Mouse (Mus musculus) forebrain, embryonic 12.5 days (tissue): ENCODE data around the gene D930048N14Rik. TPM values are rescaled to one million over a fixed set of nuclear protein-coding genes. Genes with fewer than 3 reads are reported as not detected.
"Not testable (repeated sequence)": the region's sequence is repeated elsewhere in the genome, so short reads cannot be mapped to it uniquely, and the experiment has no call there.

ENCODE experiments used
- ATAC-seq: fragments of 200-750 bp; cut with Nextera tagmentation; 2 replicates; pipeline ENCODE4 v1.8.0; 2017; ENCODE audit warnings: moderate TSS enrichment; ENCODE audit not compliant: low FRiP score
- H3K27ac ChIP-seq: fragments of 300-500 bp; sonication (generic); 2 replicates; pipeline ENCODE4 v1.5.1; 2016; ENCODE audit warnings: mild to moderate bottlenecking
- H3K27me3 ChIP-seq: fragments of 300-500 bp; sonication (generic); 2 replicates; pipeline ENCODE4 v1.6.1; 2016; ENCODE audit warnings: mild to moderate bottlenecking
- H3K36me3 ChIP-seq: fragments of 300-500 bp; sonication (generic); replicated peaks from 2 replicates; pipeline ENCODE4 v1.6.1; 2016; ENCODE audit warnings: mild to moderate bottlenecking
- H3K4me1 ChIP-seq: fragments of 300-500 bp; sonication (generic); 2 replicates; pipeline ENCODE4 v1.6.1; 2016
- H3K4me2 ChIP-seq: fragments of 300-500 bp; sonication (generic); 2 replicates; pipeline ENCODE4 v1.6.1; 2016; ENCODE audit warnings: mild to moderate bottlenecking, moderate library complexity
- H3K4me3 ChIP-seq: fragments of 300-500 bp; sonication (generic); replicated peaks from 2 replicates; pipeline ENCODE4 v1.5.1; 2016; ENCODE audit warnings: mild to moderate bottlenecking
- H3K9ac ChIP-seq: fragments of 300-500 bp; sonication (generic); 2 replicates; pipeline ENCODE4 v1.6.1; 2016; ENCODE audit warnings: mild to moderate bottlenecking
- H3K9me3 ChIP-seq: fragments of 300-500 bp; sonication (generic); 2 replicates; pipeline ENCODE4 v1.6.1; 2016
- WGBS: fragments of 180-500 bp; shearing (Covaris S2); methylation state at CpG from one replicate; pipeline ENCODE4 v1.1.7; 2016; 5-methylcytosine and 5-hydroxymethylcytosine counted together
- polyA plus RNA-seq: library from polyadenylated mRNA; unstranded; fragments of >200 nt; fragmentation: Nextera tagmentation; extraction: Ambion mirVana; gene quantifications from 2 replicates; pipeline ENCODE4 v1.2.1, GENCODE M21; 2016

Gene D930048N14Rik
- polyA plus RNA-seq, 1 experiment from 2014 or later: 0.66 TPM

DNA sequence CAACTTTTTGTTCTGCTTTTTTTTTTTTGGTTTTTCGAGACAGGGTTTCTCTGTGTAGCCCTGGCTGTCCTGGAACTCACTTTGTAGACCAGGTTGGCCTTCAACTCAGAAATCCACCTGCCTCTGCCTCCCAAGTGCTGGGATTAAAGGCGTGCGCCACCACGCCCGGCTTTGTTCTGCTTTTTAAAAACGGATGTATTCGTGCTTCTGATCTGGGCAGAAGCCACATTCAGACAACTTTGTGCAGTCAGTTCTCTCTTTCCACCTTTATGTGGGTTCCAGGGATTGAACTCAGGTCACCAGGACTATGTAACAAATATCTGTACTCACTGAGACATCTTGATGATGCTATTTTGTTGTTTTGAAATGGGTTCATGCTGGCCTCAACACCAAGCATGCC, 17.6 kb upstream of the D930048N14Rik start:
- not testable (repeated sequence) for H3K27ac ChIP-seq, H3K9me3 ChIP-seq, H3K9ac ChIP-seq, H3K27me3 ChIP-seq, ATAC-seq, H3K4me2 ChIP-seq, H3K4me3 ChIP-seq, H3K36me3 ChIP-seq
- H3K4me1 ChIP-seq: peaks cover 26% of the 10 kb centered on the region
- 95% methylated on average over 7 of the region's 7 CpGs for WGBS

DNA sequence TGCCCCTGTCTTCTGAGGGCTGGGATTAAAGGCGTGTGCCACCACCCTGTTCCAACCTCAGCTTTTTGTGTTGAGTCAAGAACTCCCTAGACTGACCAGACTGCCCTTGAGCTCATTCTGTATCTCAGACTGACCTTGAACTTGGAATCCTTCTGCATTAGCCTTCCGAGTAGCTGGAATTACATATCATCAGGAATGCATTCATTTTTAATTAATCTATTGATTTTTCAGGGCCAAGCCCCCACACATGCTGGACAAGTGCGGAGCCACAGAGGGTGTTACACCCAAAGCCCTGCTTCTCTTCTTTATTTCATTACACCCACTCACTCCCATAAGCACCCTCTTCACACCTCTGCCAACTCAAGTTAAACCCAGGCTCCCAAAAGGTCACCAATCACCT, 17.0 kb upstream of the D930048N14Rik start:
- H3K4me1 ChIP-seq: peaks cover 27% of the 10 kb centered on the region
- 95% methylated on average over 3 of the region's 3 CpGs for WGBS

DNA sequence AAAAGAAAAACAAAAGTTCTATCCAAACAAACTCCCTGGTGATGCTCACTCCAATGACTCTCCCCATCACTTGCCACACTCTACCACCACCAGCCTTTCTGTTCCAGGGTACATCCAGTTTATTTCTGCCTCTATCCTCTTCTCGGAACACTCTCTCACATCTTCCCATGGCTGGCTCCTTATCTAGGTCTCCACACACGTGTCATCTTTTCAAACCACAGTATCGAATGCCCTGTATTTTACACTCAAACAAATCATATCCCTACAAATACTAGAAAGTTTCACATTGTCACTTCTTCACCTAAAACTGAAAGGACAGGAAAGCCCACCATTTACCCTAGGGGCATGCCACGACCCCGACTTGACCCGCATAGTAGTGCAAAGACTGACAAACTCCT, 15.6 kb upstream of the D930048N14Rik start:
- Histone ChIP-seq H3K27ac (peak overlapping the region; percentile 77; the same call in 1 of the 2 replicates), H3K4me2 (peak overlapping the region; percentile 75), H3K9me3 (no peaks in the 10 kb centered on the region), H3K4me3 (peak overlapping the region; percentile 67), H3K9ac (peak overlapping the region; percentile 74), H3K27me3 (peaks cover 5% of the 10 kb centered on the region; the same call in 1 of the 2 replicates), H3K36me3 (no peaks in the 10 kb centered on the region), H3K4me1 (peaks cover 27% of the 10 kb centered on the region)
- WGBS: 23% methylated on average over 6 of the region's 6 CpGs
- 0 out of 2 replicates have a peak, but pooled peaks have one; percentile 4 for ATAC-seq

More for the DNA sequence above, 17.0 kb upstream of the D930048N14Rik start:
- no peak overlapping the region for H3K4me2 ChIP-seq
- H3K4me3 ChIP-seq: no peak overlapping the region
- H3K36me3 ChIP-seq: peaks cover 7% of the 10 kb centered on the region; the same call in 1 of the 2 replicates
- no peak overlapping the region for H3K9ac ChIP-seq
- H3K9me3 ChIP-seq: no peaks in the 10 kb centered on the region
- ATAC-seq: no peak
- no peak overlapping the region for H3K27ac ChIP-seq
- peaks cover 5% of the 10 kb centered on the region; the same call in 1 of the 2 replicates for H3K27me3 ChIP-seq

DNA sequence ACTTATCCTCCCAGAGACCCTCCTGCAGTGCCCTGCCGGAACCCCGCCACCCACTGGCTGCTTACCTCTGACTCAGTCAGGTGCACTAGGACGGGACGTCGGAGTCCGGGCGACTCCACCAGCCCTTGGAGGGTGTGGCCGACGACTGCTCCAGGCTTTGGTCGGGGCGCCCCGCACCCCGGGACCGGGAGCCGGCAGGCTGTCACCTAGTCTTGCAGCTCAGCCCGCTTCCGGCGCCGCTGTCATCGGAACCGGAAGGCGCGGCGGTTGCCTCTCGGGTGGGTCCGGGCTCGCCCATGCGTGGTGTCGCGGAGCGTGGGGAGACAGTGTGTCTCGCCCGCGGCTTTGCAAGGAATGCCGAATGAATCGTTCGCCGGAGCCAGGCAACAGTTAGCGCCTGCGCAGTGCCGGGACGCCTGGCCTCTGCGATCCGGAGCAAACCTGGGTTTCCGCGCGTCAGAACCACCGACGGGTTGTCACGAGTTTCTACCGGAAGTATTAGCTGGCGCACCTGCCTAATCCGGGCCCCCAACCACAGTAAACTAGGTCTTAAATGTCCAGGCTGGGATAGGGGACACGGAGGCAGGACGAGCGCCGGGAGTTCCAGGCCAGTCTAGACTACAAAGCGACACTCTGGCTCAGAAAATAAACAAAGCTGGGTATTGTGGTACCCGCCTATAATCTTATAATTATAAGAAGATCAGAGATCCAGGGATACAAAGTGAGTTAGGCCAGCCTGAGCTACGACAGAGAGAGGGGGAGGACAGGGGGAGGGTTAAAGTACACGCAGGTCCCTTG, 15.0 kb upstream of the D930048N14Rik start, which contains the start of gene Rmnd5b:
Gene Rmnd5b (minus strand): TSS at position 372 of the 798 bp plus-strand sequence.
- ATAC-seq: peak; percentile 87
- Histone ChIP-seq H3K27ac (peak within 1 kb of the TSS; percentile 77), H3K27me3 (peaks cover 5% of the 10 kb centered on the region; the same call in 1 of the 2 replicates), H3K9ac (peak within 1 kb of the TSS; percentile 74), H3K4me2 (peak within 1 kb of the TSS; percentile 75), H3K36me3 (no peaks in the 10 kb centered on the region), H3K4me1 (peaks cover 27% of the 10 kb centered on the region), H3K9me3 (no peaks in the 10 kb centered on the region), H3K4me3 (peak within 1 kb of the TSS; percentile 67)
- WGBS: under 1% methylated on average over 60 of the region's 61 CpGs

DNA sequence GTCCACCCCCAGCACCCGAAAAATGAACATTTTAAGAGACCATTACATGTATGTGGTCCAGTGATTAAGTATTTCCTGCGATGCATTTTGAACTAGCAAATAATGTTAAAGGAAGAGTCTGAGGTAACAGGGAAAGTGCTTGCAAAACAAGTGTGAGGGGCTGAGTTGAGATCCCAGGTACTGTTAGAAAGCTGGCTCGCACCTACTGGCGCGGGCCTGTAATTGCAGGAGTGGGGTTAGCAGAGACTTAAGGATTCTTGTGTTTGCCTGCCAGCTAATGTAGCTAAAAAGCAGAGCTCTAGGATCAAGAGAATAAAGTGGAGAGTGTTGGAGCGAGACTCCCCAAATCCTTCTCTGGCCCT, 14.4 kb upstream of the D930048N14Rik start:
- Histone ChIP-seq H3K36me3 (no peaks in the 10 kb centered on the region), H3K4me2 (peak overlapping the region; percentile 75), H3K4me1 (peaks cover 27% of the 10 kb centered on the region), H3K9ac (peak overlapping the region; percentile 74), H3K27ac (peak overlapping the region; percentile 77), H3K4me3 (peak overlapping the region; percentile 67), H3K27me3 (peaks cover 5% of the 10 kb centered on the region; the same call in 1 of the 2 replicates), H3K9me3 (no peaks in the 10 kb centered on the region)
- WGBS: 6% methylated on average over 6 of the region's 6 CpGs
- peak; percentile 59; the same call in 1 of the 2 replicates for ATAC-seq

DNA sequence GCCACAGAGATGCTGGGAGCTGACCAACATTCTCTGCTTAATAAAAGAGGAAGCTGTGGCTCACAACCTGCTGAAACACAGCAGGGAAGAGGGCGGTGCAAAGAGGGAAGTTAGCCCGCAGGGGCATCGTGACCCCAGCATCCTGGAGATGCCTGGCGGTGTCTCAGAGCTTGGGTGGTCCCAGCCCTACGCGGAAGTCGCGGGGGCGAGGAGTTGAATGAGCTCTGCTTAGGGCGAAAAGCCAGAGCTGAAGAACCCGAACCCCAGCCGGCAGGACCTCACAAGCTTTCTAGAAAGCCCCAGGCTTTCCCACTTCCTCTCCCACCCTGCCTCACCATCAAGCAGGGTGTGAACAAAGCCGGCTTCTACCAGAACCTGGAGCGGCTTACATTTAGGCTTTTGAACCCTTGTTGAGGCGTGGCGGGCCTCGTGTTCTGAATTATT, 12.8 kb upstream of the D930048N14Rik start:
- ATAC-seq: no peak
- H3K4me3 ChIP-seq: no peak overlapping the region

DNA sequence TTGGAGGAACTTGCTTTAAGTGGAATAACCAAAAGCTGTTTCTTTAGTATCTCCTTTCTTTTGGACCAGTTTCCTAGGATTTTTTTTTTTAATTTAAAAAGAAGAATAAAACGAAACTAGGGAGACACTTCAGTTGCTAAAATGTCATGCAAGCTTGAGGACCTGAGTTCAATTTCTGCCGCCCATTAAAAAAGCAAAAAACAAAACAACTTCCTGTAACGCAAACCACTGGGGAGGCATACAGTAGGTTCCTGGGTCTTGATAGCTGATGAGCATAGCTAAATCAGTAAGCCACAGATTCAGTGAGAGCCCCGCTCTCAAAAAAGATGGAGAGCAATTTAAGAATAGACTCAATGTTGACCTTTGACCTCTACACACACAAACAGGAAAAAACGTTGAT, 12.3 kb upstream of the D930048N14Rik start:
- WGBS: 77% methylated on average over 5 of the region's 5 CpGs

More for the DNA sequence above, 12.8 kb upstream of the D930048N14Rik start:
- H3K9me3 ChIP-seq: no peaks in the 10 kb centered on the region
- peak overlapping the region; percentile 42 for H3K4me2 ChIP-seq
- H3K27me3 ChIP-seq: peaks cover 5% of the 10 kb centered on the region; the same call in 1 of the 2 replicates
- no peaks in the 10 kb centered on the region for H3K36me3 ChIP-seq
- H3K4me1 ChIP-seq: peaks cover 27% of the 10 kb centered on the region
- H3K27ac ChIP-seq: no peak overlapping the region
- no peak overlapping the region for H3K9ac ChIP-seq
- WGBS: 4% methylated on average over 17 of the region's 17 CpGs

DNA sequence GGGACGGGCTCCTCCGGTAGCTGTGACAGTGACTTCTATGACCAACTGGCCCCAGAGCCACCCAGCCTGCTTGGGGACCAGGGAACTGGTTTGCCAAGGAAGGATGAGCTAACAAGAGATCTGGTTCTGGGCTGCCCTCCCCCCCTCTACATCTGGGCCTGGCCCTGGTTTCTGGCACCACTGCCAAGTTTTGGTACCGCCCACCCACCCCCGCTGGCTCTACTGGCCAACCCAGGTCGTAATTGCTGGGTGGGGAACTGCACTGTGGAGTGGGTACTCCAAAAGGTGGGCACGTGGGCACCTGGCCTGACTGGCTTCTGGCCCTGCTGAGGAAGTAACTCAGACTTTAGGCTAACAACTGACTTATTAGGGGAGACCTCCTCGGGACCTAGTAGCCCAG, 10.0 kb upstream of the D930048N14Rik start:
- H3K27ac ChIP-seq: no peak overlapping the region
- no peaks in the 10 kb centered on the region for H3K9me3 ChIP-seq
- H3K4me3 ChIP-seq: no peak overlapping the region
- 87% methylated on average over 7 of the region's 7 CpGs for WGBS
- H3K4me2 ChIP-seq: no peak overlapping the region
- peaks cover 5% of the 10 kb centered on the region; the same call in 1 of the 2 replicates for H3K27me3 ChIP-seq
- H3K36me3 ChIP-seq: no peaks in the 10 kb centered on the region
- H3K4me1 ChIP-seq: peaks cover 14% of the 10 kb centered on the region
- ATAC-seq: no peak
- no peak overlapping the region for H3K9ac ChIP-seq

More for the DNA sequence above, 12.3 kb upstream of the D930048N14Rik start:
- Histone ChIP-seq H3K27ac (no peak overlapping the region), H3K4me3 (no peak overlapping the region), H3K9ac (no peak overlapping the region), H3K36me3 (no peaks in the 10 kb centered on the region), H3K9me3 (no peaks in the 10 kb centered on the region), H3K4me1 (peaks cover 27% of the 10 kb centered on the region), H3K27me3 (peaks cover 5% of the 10 kb centered on the region; the same call in 1 of the 2 replicates), H3K4me2 (no peak overlapping the region)
- ATAC-seq: no peak

DNA sequence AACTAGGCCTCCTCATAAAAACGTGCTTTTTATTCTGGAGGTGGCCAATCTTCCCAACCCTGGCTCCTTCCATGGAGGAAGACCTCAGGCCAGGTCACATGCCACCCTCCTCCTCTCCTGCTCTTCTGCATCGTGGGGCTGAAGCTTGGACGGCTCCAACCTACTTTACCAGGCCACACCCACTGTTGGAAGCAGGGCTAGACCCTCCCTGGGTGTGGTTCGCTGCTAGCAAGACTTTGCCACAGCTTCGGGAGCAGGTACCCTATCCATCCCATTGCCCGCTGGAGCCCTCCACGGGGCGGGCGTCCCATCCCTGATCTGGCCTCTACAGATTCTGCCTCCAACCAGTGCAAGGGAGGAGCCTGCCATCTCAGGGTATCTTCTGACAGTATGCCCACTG, 7.6 kb upstream of the D930048N14Rik start:
- no peaks in the 10 kb centered on the region for H3K9me3 ChIP-seq
- H3K36me3 ChIP-seq: no peaks in the 10 kb centered on the region
- no peak overlapping the region for H3K4me3 ChIP-seq
- no peak for ATAC-seq
- peaks cover 3% of the 10 kb centered on the region for H3K4me1 ChIP-seq
- H3K9ac ChIP-seq: no peak overlapping the region
- H3K27me3 ChIP-seq: peaks cover 4% of the 10 kb centered on the region; the same call in 1 of the 2 replicates
- H3K27ac ChIP-seq: no peak overlapping the region
- no peak overlapping the region for H3K4me2 ChIP-seq
- 88% methylated on average over 9 of the region's 9 CpGs for WGBS

DNA sequence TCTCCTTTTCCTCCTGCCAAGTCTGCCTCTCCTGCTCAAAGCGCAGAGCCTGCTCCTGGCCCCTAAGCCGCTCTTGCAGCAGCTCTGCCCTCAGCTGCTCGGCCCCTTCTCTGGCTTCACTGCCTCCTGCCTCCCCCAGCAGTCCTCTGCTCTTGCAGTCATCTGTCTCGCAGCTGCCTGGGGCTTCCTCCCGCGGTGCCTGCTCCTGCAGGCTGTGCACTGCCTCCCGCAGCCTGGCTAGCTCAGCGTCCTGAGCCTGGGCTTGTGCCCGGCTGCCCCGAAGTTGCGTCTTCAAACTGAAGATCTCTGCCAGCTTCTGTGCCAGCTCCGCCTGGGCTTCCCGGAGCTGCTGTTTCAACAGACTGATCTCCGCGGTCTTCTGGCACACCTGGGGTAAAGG, 7.0 kb upstream of the D930048N14Rik start:
- H3K36me3 ChIP-seq: no peaks in the 10 kb centered on the region
- 57% methylated on average over 15 of the region's 15 CpGs for WGBS
- H3K4me2 ChIP-seq: no peak overlapping the region
- H3K9me3 ChIP-seq: no peaks in the 10 kb centered on the region
- peaks cover 7% of the 10 kb centered on the region for H3K4me1 ChIP-seq
- H3K27ac ChIP-seq: no peak overlapping the region
- peaks cover 3% of the 10 kb centered on the region; the same call in 1 of the 2 replicates for H3K27me3 ChIP-seq
- H3K9ac ChIP-seq: no peak overlapping the region
- no peak for ATAC-seq
- no peak overlapping the region for H3K4me3 ChIP-seq

DNA sequence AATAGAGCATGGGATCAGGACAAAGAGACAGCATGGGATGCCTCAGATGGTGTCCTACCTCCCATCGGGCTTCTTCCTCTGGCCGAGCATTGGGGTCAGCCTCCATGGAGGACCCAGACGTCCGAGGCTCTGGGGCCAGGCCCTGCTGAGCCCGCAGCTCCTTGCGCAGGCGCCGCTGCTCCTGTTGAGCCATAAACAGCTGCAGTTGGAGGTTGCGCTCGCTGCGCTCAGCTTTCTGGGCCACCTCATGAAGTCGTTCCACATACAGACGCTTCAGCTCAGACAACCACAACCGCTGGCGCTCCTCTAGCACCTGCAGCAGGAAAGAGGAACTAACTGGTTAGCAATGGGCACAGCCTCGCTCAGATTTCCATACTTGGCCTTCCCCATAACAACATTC, 6.5 kb upstream of the D930048N14Rik start:
- peaks cover 7% of the 10 kb centered on the region for H3K27me3 ChIP-seq
- no peaks in the 10 kb centered on the region for H3K36me3 ChIP-seq
- WGBS: 69% methylated on average over 16 of the region's 16 CpGs
- H3K4me2 ChIP-seq: no peak overlapping the region
- H3K9ac ChIP-seq: no peak overlapping the region
- ATAC-seq: no peak
- H3K9me3 ChIP-seq: no peaks in the 10 kb centered on the region
- H3K27ac ChIP-seq: no peak overlapping the region
- H3K4me1 ChIP-seq: peaks cover 12% of the 10 kb centered on the region
- no peak overlapping the region for H3K4me3 ChIP-seq

DNA sequence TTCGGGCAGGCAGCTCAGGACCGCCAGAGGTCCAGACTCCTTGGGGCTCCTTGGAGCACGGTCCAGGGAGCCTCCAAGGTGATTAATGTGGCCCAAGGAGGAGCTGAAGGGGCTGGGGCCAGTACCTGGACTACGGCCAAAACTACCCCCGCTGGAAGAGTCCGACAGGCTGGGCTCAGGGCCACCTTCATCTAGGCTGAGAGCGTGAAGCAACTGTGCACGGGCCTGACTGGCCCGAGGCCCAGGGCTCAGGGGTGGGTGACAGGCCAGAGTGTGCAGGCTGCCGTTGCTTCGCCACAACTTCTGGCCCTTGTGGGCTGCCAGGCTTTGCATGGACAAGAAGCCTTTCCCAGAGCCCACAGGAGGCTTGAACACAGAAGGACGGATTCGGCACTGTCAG, 5.5 kb upstream of the D930048N14Rik start:
- Histone ChIP-seq H3K9me3 (no peaks in the 10 kb centered on the region), H3K4me1 (peaks cover 23% of the 10 kb centered on the region), H3K4me3 (no peak overlapping the region), H3K4me2 (no peak overlapping the region), H3K9ac (no peak overlapping the region), H3K27me3 (peaks cover 18% of the 10 kb centered on the region), H3K36me3 (no peaks in the 10 kb centered on the region), H3K27ac (no peak overlapping the region)
- 92% methylated on average over 13 of the region's 13 CpGs for WGBS
- no peak for ATAC-seq
